Mouse (Mus musculus) stomach, postnatal 0 days (tissue): Measurements from ENCODE around the gene Ifne. TPM values are rescaled to one million over a fixed set of nuclear protein-coding genes. Genes with fewer than 3 reads are reported as not detected.

Source experiments
- ATAC-seq: fragments of 200-750 bp; cut with Nextera tagmentation; 2 replicates; pipeline ENCODE4 v1.8.0; 2017; ENCODE audit not compliant: low FRiP score, low TSS enrichment
- DNase-seq: peaks from one replicate; pipeline ENCODE4 v3.0.0-alpha.2; 2016; ENCODE audit warnings: low spot score
- H3K27ac ChIP-seq: fragments of 300-500 bp; sonication (generic); replicated peaks from 2 replicates; pipeline ENCODE4 v1.5.1; 2014; ENCODE audit warnings: mild to moderate bottlenecking, control low read depth
- H3K27me3 ChIP-seq: fragments of 300-500 bp; sonication (generic); 2 replicates; pipeline ENCODE4 v1.6.1; 2014; ENCODE audit warnings: low read length; ENCODE audit not compliant: control insufficient read depth, insufficient read depth
- H3K36me3 ChIP-seq: fragments of 300-500 bp; sonication (generic); 2 replicates; pipeline ENCODE4 v1.6.1; 2014; ENCODE audit warnings: low read length, mixed read lengths; ENCODE audit not compliant: control insufficient read depth, insufficient read depth
- H3K4me1 ChIP-seq: fragments of 300-500 bp; sonication (generic); replicated peaks from 2 replicates; pipeline ENCODE4 v1.6.1; 2014; ENCODE audit warnings: antibody characterized with exemption; ENCODE audit not compliant: control insufficient read depth, insufficient read depth
- H3K4me2 ChIP-seq: fragments of 300-500 bp; sonication (generic); replicated peaks from 2 replicates; pipeline ENCODE4 v1.6.1; 2014; ENCODE audit warnings: low read depth, mild to moderate bottlenecking, control low read depth, moderate library complexity
- H3K4me3 ChIP-seq: fragments of 300-500 bp; sonication (generic); 2 replicates; pipeline ENCODE4 v1.5.1; 2014; ENCODE audit warnings: low read depth, low read length, control low read depth
- H3K9ac ChIP-seq: fragments of 300-500 bp; sonication (generic); 2 replicates; pipeline ENCODE4 v1.6.1; 2014; ENCODE audit warnings: mild to moderate bottlenecking, low read length, control low read depth, mixed read lengths
- H3K9me3 ChIP-seq: fragments of 300-500 bp; sonication (generic); 2 replicates; pipeline ENCODE4 v1.6.1; 2016; ENCODE audit warnings: low read length; ENCODE audit not compliant: control insufficient read depth
- CTCF ChIP-seq: IDR thresholded peaks from 2 replicates; pipeline ENCODE4 v1.5.1; 2016; ENCODE audit warnings: antibody characterized with exemption, low read depth, mild to moderate bottlenecking, moderate library complexity
- EP300 ChIP-seq: optimal IDR thresholded peaks from 2 replicates; pipeline ENCODE3; 2016; ENCODE audit warnings: antibody characterized with exemption
- WGBS: fragments of 180-500 bp; shearing (Covaris S2); extraction: QIAGEN DNeasy Blood & Tissue Kit; methylation state at CpG from one replicate; pipeline ENCODE4 v1.1.7; 2014; 5-methylcytosine and 5-hydroxymethylcytosine counted together
- polyA plus RNA-seq: library from polyadenylated mRNA; unstranded; fragments of >200 nt; fragmentation: Nextera tagmentation; extraction: Ambion mirVana; gene quantifications from 2 replicates; pipeline ENCODE4 v1.2.1, GENCODE M21; 2015

Gene Ifne
- polyA plus RNA-seq, 1 experiment from 2014 or later: 0.85 TPM

GRCm38 (mm10) chr4:88921280-88921679 lies 41.3 kb upstream of the Ifne start:
- H3K27ac ChIP-seq: no peak overlapping the region
- no peak for ATAC-seq

GRCm38 (mm10) chr4:88917770-88918460 lies 37.9 kb upstream of the Ifne start:
- Histone ChIP-seq H3K9me3 (no peaks in the 10 kb centered on the region), H3K4me1 (no peaks in the 10 kb centered on the region), H3K27ac (no peak overlapping the region), H3K4me2 (no peak overlapping the region), H3K4me3 (no peak overlapping the region), H3K36me3 (no peaks in the 10 kb centered on the region), H3K9ac (no peak overlapping the region), H3K27me3 (no peaks in the 10 kb centered on the region)
- DNase-seq: no peak
- WGBS: 82% methylated on average over 5 of the region's 5 CpGs
- TF ChIP-seq EP300 (no peak), CTCF (no peak)
- ATAC-seq: 0 out of 2 replicates have a peak, but pooled peaks have one; percentile 45

More at GRCm38 (mm10) chr4:88921280-88921679, 41.3 kb upstream of the Ifne start:
- Histone ChIP-seq H3K4me3 (no peak overlapping the region), H3K4me2 (no peak overlapping the region), H3K27me3 (no peaks in the 10 kb centered on the region), H3K9me3 (no peaks in the 10 kb centered on the region), H3K9ac (no peak overlapping the region), H3K36me3 (no peaks in the 10 kb centered on the region), H3K4me1 (no peaks in the 10 kb centered on the region)
- DNase-seq: no peak
- TF ChIP-seq EP300 (no peak), CTCF (no peak)
- 83% methylated on average over 5 of the region's 5 CpGs for WGBS

- Histone ChIP-seq H3K4me2 (no peak overlapping the region), H3K27ac (no peak overlapping the region), H3K9ac (no peak overlapping the region), H3K4me1 (no peaks in the 10 kb centered on the region), H3K27me3 (no peaks in the 10 kb centered on the region), H3K4me3 (no peak overlapping the region), H3K9me3 (no peaks in the 10 kb centered on the region), H3K36me3 (no peaks in the 10 kb centered on the region)
- 69% methylated on average over 4 of the region's 4 CpGs for WGBS
- no peak for ATAC-seq
- no peak for DNase-seq
- TF ChIP-seq CTCF (no peak), EP300 (no peak)
Measured at GRCm38 (mm10) chr4:88916306-88916705, 36.3 kb upstream of the Ifne start.

- WGBS: 72% methylated on average over 1 of the region's 1 CpGs
- H3K27ac ChIP-seq: no peak overlapping the region
- TF ChIP-seq CTCF (no peak), EP300 (no peak)
- H3K4me3 ChIP-seq: no peak overlapping the region
- H3K36me3 ChIP-seq: no peaks in the 10 kb centered on the region
- H3K27me3 ChIP-seq: no peaks in the 10 kb centered on the region
- DNase-seq (no peak), ATAC-seq (no peak)
- H3K9me3 ChIP-seq: no peaks in the 10 kb centered on the region
- no peak overlapping the region for H3K4me2 ChIP-seq
- no peak overlapping the region for H3K9ac ChIP-seq
- no peaks in the 10 kb centered on the region for H3K4me1 ChIP-seq
Measured at GRCm38 (mm10) chr4:88913984-88914383, 34.0 kb upstream of the Ifne start.

- H3K4me2 ChIP-seq: no peak overlapping the region
- TF ChIP-seq CTCF: peak; percentile 24; the same call in 1 of the 2 replicates
- no peak for TF ChIP-seq EP300
- ATAC-seq (no peak), DNase-seq (no peak)
- H3K9ac ChIP-seq: no peak overlapping the region
- H3K36me3 ChIP-seq: no peaks in the 10 kb centered on the region
- 82% methylated on average over 2 of the region's 2 CpGs for WGBS
- H3K4me3 ChIP-seq: no peak overlapping the region
- H3K9me3 ChIP-seq: no peaks in the 10 kb centered on the region
- H3K4me1 ChIP-seq: no peaks in the 10 kb centered on the region
- no peaks in the 10 kb centered on the region for H3K27me3 ChIP-seq
- H3K27ac ChIP-seq: no peak overlapping the region
Measured at GRCm38 (mm10) chr4:88912882-88913281, 32.9 kb upstream of the Ifne start.

GRCm38 (mm10) chr4:88912187-88912586 lies 32.2 kb upstream of the Ifne start:
- Histone ChIP-seq H3K27ac (no peak overlapping the region), H3K4me1 (no peaks in the 10 kb centered on the region), H3K4me3 (no peak overlapping the region), H3K27me3 (no peaks in the 10 kb centered on the region), H3K9me3 (no peaks in the 10 kb centered on the region), H3K4me2 (no peak overlapping the region), H3K36me3 (no peaks in the 10 kb centered on the region), H3K9ac (no peak overlapping the region)
- WGBS: 59% methylated on average over 9 of the region's 9 CpGs
- no peak for ATAC-seq
- TF ChIP-seq CTCF (no peak), EP300 (no peak)
- no peak for DNase-seq
